Mouse (Mus musculus): Measurements from ENCODE around the gene Rabggta. TPM values are rescaled to one million over a fixed set of nuclear protein-coding genes. Genes with fewer than 3 reads are reported as not detected.

Gene Rabggta
- total RNA-seq, 1 experiment: 34.0 TPM

DNA sequence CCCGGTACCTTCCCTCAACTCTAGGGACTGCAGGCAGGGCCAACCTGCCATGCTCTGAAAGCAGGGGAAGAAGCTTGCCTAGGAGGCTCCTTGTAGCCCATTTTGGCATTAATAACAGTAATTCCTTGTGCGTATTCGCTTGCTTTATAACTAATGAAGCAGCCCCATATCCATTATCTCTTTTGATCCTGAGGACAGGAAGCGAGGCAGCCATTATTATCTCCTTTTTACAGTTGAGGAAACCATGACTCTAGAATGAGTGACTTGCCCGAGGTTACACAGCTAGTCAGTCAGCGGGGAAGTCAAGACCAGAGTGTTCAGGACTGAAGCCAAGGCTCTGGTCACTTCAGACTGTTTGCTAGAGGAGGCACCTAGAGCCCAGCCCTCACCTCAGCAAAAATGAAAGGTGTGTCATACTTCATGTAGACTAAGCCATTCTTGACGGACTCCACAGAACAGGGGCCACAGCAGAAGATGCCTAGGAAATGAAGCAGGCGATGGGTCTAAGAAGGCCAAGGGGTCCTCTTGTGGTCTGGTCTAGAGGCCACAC, 15.9 kb downstream of the Rabggta start:
- H3K27ac ChIP-seq (ENCODE audit: insufficient read depth, low read depth, low read length, poor library complexity, severe bottlenecking): no peak overlapping the region
- no peak overlapping the region for H3K9ac ChIP-seq (ENCODE audit: insufficient read depth, low read depth, low read length, poor library complexity, severe bottlenecking)
- H3K4me3 ChIP-seq (ENCODE audit: insufficient read depth in 1 of 2, low read depth in 1 of 2, low read length in 2 of 2, poor library complexity in 1 of 2, severe bottlenecking in 1 of 2): no peak overlapping the region
- 0 out of 2 replicates have a peak, but pooled peaks cover 2% of the 10 kb centered on the region for H3K36me3 ChIP-seq (ENCODE audit: control insufficient read depth, insufficient read depth, low read length, poor library complexity, severe bottlenecking)
- TF ChIP-seq ZC3H11A (IDR thresholded peaks at IDR 0.05; ENCODE audit: borderline replicate concordance, low read depth, low read length) (no peak), MAFK (IDR thresholded peaks at IDR 0.05; ENCODE audit: insufficient read depth, low read depth, low read length) (no peak), CHD2 (IDR thresholded peaks at IDR 0.05; ENCODE audit: low read depth, low read length) (no peak), ZNF384 (IDR thresholded peaks at IDR 0.05; ENCODE audit: low read depth, low read length) (no peak), HCFC1 (IDR thresholded peaks at IDR 0.05; ENCODE audit: borderline replicate concordance, insufficient read depth, low read length) (no peak)
- H3K9me3 ChIP-seq (ENCODE audit: control insufficient read depth, insufficient read depth, low read depth, low read length): no peaks in the 10 kb centered on the region
- peaks cover 9 to 37% of the 10 kb centered on the region in 2 experiments for H3K4me1 ChIP-seq (ENCODE audit: control insufficient read depth in 2 of 2, insufficient read depth in 2 of 2, low read length in 2 of 2, poor library complexity in 1 of 2)
- no peak for DNase-seq (ENCODE audit: low read depth, low spot score)
- in situ Hi-C loops (cut with MboI; ENCODE audit: low sequenced_read_pairs in 2 of 2, unreplicated experiment in 2 of 2): no loop called here

DNA sequence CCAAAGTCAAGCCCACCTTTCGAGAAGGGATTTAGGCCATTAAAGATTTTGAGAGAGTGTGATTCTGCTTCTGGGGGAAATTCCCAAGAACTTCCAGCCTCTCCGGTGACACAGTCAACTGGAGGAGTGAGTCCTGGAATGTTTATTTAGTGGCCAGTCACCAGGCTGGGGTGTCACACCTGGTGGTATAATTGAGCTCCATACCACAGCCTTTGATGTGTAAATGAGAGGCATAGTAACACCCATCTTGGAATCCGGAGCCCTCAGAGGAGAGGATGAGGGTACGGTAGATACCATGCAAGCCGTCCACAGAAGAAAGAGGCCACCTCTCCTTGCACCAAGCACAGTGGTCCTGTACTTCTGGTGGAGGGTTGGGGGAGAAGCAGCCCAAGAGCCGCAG, 19.3 kb downstream of the Rabggta start:
- Histone ChIP-seq H3K27ac (ENCODE audit: insufficient read depth, low read depth, low read length, poor library complexity, severe bottlenecking) (no peak overlapping the region), H3K9me3 (ENCODE audit: control insufficient read depth, insufficient read depth, low read depth, low read length) (no peaks in the 10 kb centered on the region), H3K36me3 (ENCODE audit: control insufficient read depth, insufficient read depth, low read length, poor library complexity, severe bottlenecking) (0 out of 2 replicates have a peak, but pooled peaks cover 2% of the 10 kb centered on the region), H3K9ac (ENCODE audit: insufficient read depth, low read depth, low read length, poor library complexity, severe bottlenecking) (no peak overlapping the region), H3K4me3 (ENCODE audit: insufficient read depth in 1 of 2, low read depth in 1 of 2, low read length in 2 of 2, poor library complexity in 1 of 2, severe bottlenecking in 1 of 2) (no peak overlapping the region), H3K4me1 (ENCODE audit: control insufficient read depth in 2 of 2, insufficient read depth in 2 of 2, low read length in 2 of 2, poor library complexity in 1 of 2) (peaks cover 0 to 23% of the 10 kb centered on the region in 2 experiments; a peak in 1 of 4 replicates)
- TF ChIP-seq ZC3H11A (IDR thresholded peaks at IDR 0.05; ENCODE audit: borderline replicate concordance, low read depth, low read length) (no peak), ZNF384 (IDR thresholded peaks at IDR 0.05; ENCODE audit: low read depth, low read length) (no peak), HCFC1 (IDR thresholded peaks at IDR 0.05; ENCODE audit: borderline replicate concordance, insufficient read depth, low read length) (no peak), CHD2 (IDR thresholded peaks at IDR 0.05; ENCODE audit: low read depth, low read length) (no peak), MAFK (IDR thresholded peaks at IDR 0.05; ENCODE audit: insufficient read depth, low read depth, low read length) (no peak)
- no peak for DNase-seq (ENCODE audit: low read depth, low spot score)
- in situ Hi-C loops (cut with MboI; ENCODE audit: low sequenced_read_pairs in 2 of 2, unreplicated experiment in 2 of 2): no loop called here

GRCm38 (mm10) chr14:55701131-55701530, 20.9 kb downstream of the Rabggta start:
- no peaks in the 10 kb centered on the region for H3K9me3 ChIP-seq (ENCODE audit: control insufficient read depth, insufficient read depth, low read depth, low read length)
- H3K27ac ChIP-seq (ENCODE audit: insufficient read depth, low read depth, low read length, poor library complexity, severe bottlenecking): no peak overlapping the region
- no peak overlapping the region for H3K9ac ChIP-seq (ENCODE audit: insufficient read depth, low read depth, low read length, poor library complexity, severe bottlenecking)
- peaks cover 0 to 23% of the 10 kb centered on the region in 2 experiments; a peak in 1 of 4 replicates for H3K4me1 ChIP-seq (ENCODE audit: control insufficient read depth in 2 of 2, insufficient read depth in 2 of 2, low read length in 2 of 2, poor library complexity in 1 of 2)
- H3K4me3 ChIP-seq (ENCODE audit: insufficient read depth in 1 of 2, low read depth in 1 of 2, low read length in 2 of 2, poor library complexity in 1 of 2, severe bottlenecking in 1 of 2): no peak overlapping the region
- no peak for TF ChIP-seq MAFK (IDR thresholded peaks at IDR 0.05; ENCODE audit: insufficient read depth, low read depth, low read length)
- 0 out of 2 replicates have a peak, but pooled peaks cover 2% of the 10 kb centered on the region for H3K36me3 ChIP-seq (ENCODE audit: control insufficient read depth, insufficient read depth, low read length, poor library complexity, severe bottlenecking)
- DNase-seq (ENCODE audit: low read depth, low spot score): no peak
- in situ Hi-C loops (cut with MboI; ENCODE audit: low sequenced_read_pairs in 2 of 2, unreplicated experiment in 2 of 2): no loop called here

GRCm38 (mm10) chr14:55697226-55697625, 24.8 kb downstream of the Rabggta start:
- Histone ChIP-seq H3K9me3 (ENCODE audit: control insufficient read depth, insufficient read depth, low read depth, low read length) (no peaks in the 10 kb centered on the region), H3K27ac (ENCODE audit: insufficient read depth, low read depth, low read length, poor library complexity, severe bottlenecking) (no peak overlapping the region), H3K9ac (ENCODE audit: insufficient read depth, low read depth, low read length, poor library complexity, severe bottlenecking) (no peak overlapping the region), H3K36me3 (ENCODE audit: control insufficient read depth, insufficient read depth, low read length, poor library complexity, severe bottlenecking) (no peaks in the 10 kb centered on the region), H3K4me1 (ENCODE audit: control insufficient read depth in 2 of 2, insufficient read depth in 2 of 2, low read length in 2 of 2, poor library complexity in 1 of 2) (peaks cover 0 to 8% of the 10 kb centered on the region in 2 experiments; a peak in 1 of 4 replicates), H3K4me3 (ENCODE audit: insufficient read depth in 1 of 2, low read depth in 1 of 2, low read length in 2 of 2, poor library complexity in 1 of 2, severe bottlenecking in 1 of 2) (no peak overlapping the region)
- in situ Hi-C loops (cut with MboI; ENCODE audit: low sequenced_read_pairs in 2 of 2, unreplicated experiment in 2 of 2): no loop called here
- TF ChIP-seq CHD2 (IDR thresholded peaks at IDR 0.05; ENCODE audit: low read depth, low read length): no peak
- TF ChIP-seq HCFC1 (IDR thresholded peaks at IDR 0.05; ENCODE audit: borderline replicate concordance, insufficient read depth, low read length): no peak
- no peak for TF ChIP-seq MAFK (IDR thresholded peaks at IDR 0.05; ENCODE audit: insufficient read depth, low read depth, low read length)
- no peak for TF ChIP-seq ZC3H11A (IDR thresholded peaks at IDR 0.05; ENCODE audit: borderline replicate concordance, low read depth, low read length)
- DNase-seq (ENCODE audit: low read depth, low spot score): no peak

- Histone ChIP-seq H3K4me3 (ENCODE audit: insufficient read depth in 1 of 2, low read depth in 1 of 2, low read length in 2 of 2, poor library complexity in 1 of 2, severe bottlenecking in 1 of 2) (no peak overlapping the region), H3K9me3 (ENCODE audit: control insufficient read depth, insufficient read depth, low read depth, low read length) (no peaks in the 10 kb centered on the region), H3K9ac (ENCODE audit: insufficient read depth, low read depth, low read length, poor library complexity, severe bottlenecking) (no peak overlapping the region), H3K27ac (ENCODE audit: insufficient read depth, low read depth, low read length, poor library complexity, severe bottlenecking) (no peak overlapping the region), H3K4me1 (ENCODE audit: control insufficient read depth in 2 of 2, insufficient read depth in 2 of 2, low read length in 2 of 2, poor library complexity in 1 of 2) (no peaks in the 10 kb centered on the region), H3K36me3 (ENCODE audit: control insufficient read depth, insufficient read depth, low read length, poor library complexity, severe bottlenecking) (no peaks in the 10 kb centered on the region)
- TF ChIP-seq MAFK (IDR thresholded peaks at IDR 0.05; ENCODE audit: insufficient read depth, low read depth, low read length): no peak
- TF ChIP-seq HCFC1 (IDR thresholded peaks at IDR 0.05; ENCODE audit: borderline replicate concordance, insufficient read depth, low read length): no peak
- TF ChIP-seq ZNF384 (IDR thresholded peaks at IDR 0.05; ENCODE audit: low read depth, low read length): no peak
- no peak for TF ChIP-seq ZC3H11A (IDR thresholded peaks at IDR 0.05; ENCODE audit: borderline replicate concordance, low read depth, low read length)
- TF ChIP-seq CHD2 (IDR thresholded peaks at IDR 0.05; ENCODE audit: low read depth, low read length): no peak
- in situ Hi-C loops (cut with MboI; ENCODE audit: low sequenced_read_pairs in 2 of 2, unreplicated experiment in 2 of 2): no loop called here
- no peak for DNase-seq (ENCODE audit: low read depth, low spot score)
These were observed 32.6 kb downstream of the Rabggta start for GRCm38 (mm10) chr14:55689433-55689832.

Data from ES-E14 (cell line).